Mouse (Mus musculus) brain, embryonic 14.5 days (tissue): ENCODE results near the gene Pls1.

Experiments
- CTCF ChIP-seq: fragments of 200-500 bp; IDR thresholded peaks from 2 replicates; pipeline ENCODE4 v1.5.1; 2012; ENCODE audit warnings: inconsistent platforms, mild to moderate bottlenecking, moderate library complexity, borderline replicate concordance; ENCODE audit not compliant: insufficient read depth, insufficient read length; ENCODE audit errors: extremely low read depth
- POLR2A ChIP-seq: fragments of 200-500 bp; IDR thresholded peaks from 2 replicates; pipeline ENCODE4 v1.6.1; 2012; ENCODE audit warnings: mild to moderate bottlenecking, inconsistent platforms, borderline replicate concordance; ENCODE audit not compliant: poor library complexity, insufficient read depth, insufficient read length, severe bottlenecking; ENCODE audit errors: extremely low read depth

DNA sequence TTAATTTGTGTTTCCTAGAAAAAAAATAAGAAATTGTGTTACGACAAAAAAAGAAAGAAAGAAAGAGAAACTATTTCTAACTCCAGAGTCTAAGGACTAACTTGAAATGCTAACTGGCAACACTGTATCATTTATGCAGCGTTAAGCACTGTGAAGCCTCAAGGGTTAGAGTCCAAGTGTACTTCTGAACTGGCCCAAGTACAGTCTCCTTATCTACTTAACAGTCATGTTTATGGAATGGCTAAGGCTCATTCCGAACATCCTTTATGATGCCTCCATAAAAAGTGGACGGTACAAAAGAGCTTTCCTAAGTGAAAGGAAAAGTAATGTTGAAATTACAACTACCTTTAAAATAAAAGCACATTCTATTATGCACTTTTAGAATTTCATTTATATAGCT lies 29.4 kb downstream of the Pls1 start:
- TF ChIP-seq CTCF (no peak), POLR2A (no peak)
